In the genomic region with DNA sequence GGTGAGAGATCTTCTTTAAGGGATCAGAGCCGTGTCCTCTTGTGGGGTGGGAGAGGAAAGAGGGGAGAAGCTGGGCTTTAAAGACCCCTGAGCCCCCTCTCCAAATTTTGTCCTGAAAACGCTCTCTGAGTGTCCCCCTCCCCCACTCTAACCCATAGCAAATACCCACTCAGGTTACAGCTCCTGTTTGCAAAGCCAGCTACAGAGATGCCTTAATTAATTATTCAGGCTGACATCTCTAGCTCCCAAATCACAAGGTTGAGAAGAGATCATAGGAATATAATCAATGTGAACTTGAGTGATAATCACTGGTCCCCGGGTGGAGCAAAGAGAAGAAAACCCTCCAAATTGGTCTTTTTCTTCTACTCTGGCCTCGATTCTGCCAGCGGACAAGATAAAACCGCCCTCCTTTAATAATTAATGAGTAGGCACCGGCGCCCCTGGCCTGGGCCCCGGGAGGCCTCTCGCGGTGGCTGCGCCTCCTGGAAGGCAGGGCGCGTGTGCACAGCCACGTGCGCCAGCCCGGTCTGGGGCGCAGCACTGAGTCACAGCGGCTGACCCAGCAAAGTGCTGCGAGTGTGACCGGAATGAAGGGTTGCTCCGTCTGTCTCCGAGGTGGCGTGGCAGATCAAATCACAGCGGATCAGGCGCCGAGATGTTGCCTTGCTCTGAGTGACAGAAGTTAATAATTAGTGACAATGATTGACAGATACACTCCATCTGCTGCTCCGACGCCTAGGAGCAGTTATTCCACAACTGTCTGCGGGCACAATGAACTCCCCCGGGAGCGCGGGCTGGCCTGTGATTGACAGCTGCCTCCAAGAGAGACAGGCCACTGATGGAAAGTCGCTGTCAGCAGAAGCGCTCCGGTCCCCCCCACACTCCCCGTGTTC, we compare ENCODE assay signal across 8 mouse cellular contexts.
DNase-seq lines count a peak whose midpoint lies in the region; ATAC-seq lines count a peak whose summit lies in the region.

No protein-coding gene starts in this region.

- peak overlapping the region; percentile 33 for H3K4me3 ChIP-seq in forebrain, embryonic 13.5 days
- peak overlapping the region; percentile 35 for H3K4me3 ChIP-seq in intestine, embryonic 16.5 days (ENCODE audit: low read length)
- peak overlapping the region; percentile 38 for H3K4me3 ChIP-seq in limb, embryonic 12.5 days (replicated peaks)
- peak overlapping the region; percentile 30 for H3K4me3 ChIP-seq in neural tube, embryonic 15.5 days (replicated peaks)

- H3K4me1 ChIP-seq in forebrain, embryonic 13.5 days = peaks cover 14% of the 10 kb centered on the region
- peaks cover 9% of the 10 kb centered on the region; the same call in 1 of the 2 replicates for H3K4me1 ChIP-seq in intestine, embryonic 16.5 days (ENCODE audit: control insufficient read depth, insufficient read depth, low read length)
- peaks cover 17% of the 10 kb centered on the region for H3K4me1 ChIP-seq in limb, embryonic 12.5 days (replicated peaks)
- H3K4me1 ChIP-seq in neural tube, embryonic 15.5 days = peaks cover 15% of the 10 kb centered on the region

- peaks cover 29% of the 10 kb centered on the region for H3K27me3 ChIP-seq in forebrain, embryonic 13.5 days
- peaks cover 3% of the 10 kb centered on the region; the same call in 1 of the 2 replicates for H3K27me3 ChIP-seq in intestine, embryonic 16.5 days (replicated peaks; ENCODE audit: control insufficient read depth, insufficient read depth, low read length)
- H3K27me3 ChIP-seq in limb, embryonic 12.5 days = peaks cover 48% of the 10 kb centered on the region
- peaks cover 23% of the 10 kb centered on the region for H3K27me3 ChIP-seq in neural tube, embryonic 15.5 days (replicated peaks)

- peak overlapping the region; percentile 25; the same call in 1 of the 2 replicates for H3K27ac ChIP-seq in forebrain, embryonic 13.5 days
- H3K27ac ChIP-seq in intestine, embryonic 16.5 days (ENCODE audit: low read length) = no peak overlapping the region
- H3K27ac ChIP-seq in limb, embryonic 12.5 days = no peak overlapping the region
- no peak overlapping the region for H3K27ac ChIP-seq in neural tube, embryonic 15.5 days (replicated peaks)

- no peaks in the 10 kb centered on the region for H3K9me3 ChIP-seq in forebrain, embryonic 13.5 days (replicated peaks)
- H3K9me3 ChIP-seq in intestine, embryonic 16.5 days (ENCODE audit: control insufficient read depth, low read length) = no peaks in the 10 kb centered on the region
- H3K9me3 ChIP-seq in limb, embryonic 12.5 days = no peaks in the 10 kb centered on the region
- no peaks in the 10 kb centered on the region for H3K9me3 ChIP-seq in neural tube, embryonic 15.5 days (replicated peaks)

- peak overlapping the region; percentile 53 for H3K9ac ChIP-seq in forebrain, embryonic 13.5 days
- 0 out of 2 replicates have a peak overlapping the region, but pooled peaks have one; percentile 31 for H3K9ac ChIP-seq in intestine, embryonic 16.5 days (ENCODE audit: low read depth, low read length)
- H3K9ac ChIP-seq in limb, embryonic 12.5 days (replicated peaks) = peak overlapping the region; percentile 52
- peak overlapping the region; percentile 14 for H3K9ac ChIP-seq in neural tube, embryonic 15.5 days (replicated peaks)

- ATAC-seq in forebrain, embryonic 13.5 days = peak; percentile 85
- ATAC-seq in intestine, embryonic 16.5 days = peak; percentile 98
- ATAC-seq in limb, embryonic 12.5 days (ENCODE audit: insufficient number of reproducible peaks, insufficient read depth, low FRiP score, low TSS enrichment, low read depth) = no peak
- peak; percentile 57; the same call in 1 of the 2 replicates for ATAC-seq in neural tube, embryonic 15.5 days (ENCODE audit: low FRiP score)

- peak; percentile 1 for DNase-seq in cerebellum, adult 8-10 months
- no peak for DNase-seq in cerebellum, adult 11-12 months
- peak; percentile 70 for DNase-seq in ZHBTc4 (ENCODE audit: low read depth, low spot score)
- DNase-seq in c-Kit-positive CD71-positive TER-119-positive erythroid progenitor cells, embryonic 14.5 days (ENCODE audit: low spot score) = no peak

- H3K36me3 ChIP-seq in forebrain, embryonic 13.5 days (ENCODE audit: poor library complexity, severe bottlenecking) = no peaks in the 10 kb centered on the region
- no peaks in the 10 kb centered on the region for H3K36me3 ChIP-seq in intestine, embryonic 16.5 days (ENCODE audit: control insufficient read depth, insufficient read depth, low read length)
- H3K36me3 ChIP-seq in limb, embryonic 12.5 days = no peaks in the 10 kb centered on the region
- H3K36me3 ChIP-seq in neural tube, embryonic 15.5 days = no peaks in the 10 kb centered on the region

- 2% methylated on average over 37 of the region's 37 CpGs for WGBS in forebrain, embryonic 13.5 days
- WGBS in intestine, embryonic 16.5 days = 2% methylated on average over 37 of the region's 37 CpGs
- WGBS in limb, embryonic 12.5 days = 3% methylated on average over 37 of the region's 37 CpGs
- 2% methylated on average over 37 of the region's 37 CpGs for WGBS in neural tube, embryonic 15.5 days

- peak overlapping the region; percentile 70 for H3K4me2 ChIP-seq in forebrain, embryonic 13.5 days
- peak overlapping the region; percentile 69 for H3K4me2 ChIP-seq in intestine, embryonic 16.5 days (ENCODE audit: low read depth, low read length)
- H3K4me2 ChIP-seq in limb, embryonic 12.5 days = peak overlapping the region; percentile 74
- peak overlapping the region; percentile 71 for H3K4me2 ChIP-seq in neural tube, embryonic 15.5 days

Comparison
In these comparisons a context has a peak if more than half of its experiments do, and no peak if none do; other contexts are left out.
1. DNase-seq: peak in cerebellum, adult 8-10 months (single experiment) and ZHBTc4 (single experiment); none in cerebellum, adult 11-12 months (single experiment) and c-Kit-positive CD71-positive TER-119-positive erythroid progenitor cells, embryonic 14.5 days (single experiment).
2. Peak in every context shown above with its lines, with median percentiles within 50 percentile points of each other: H3K4me2 ChIP-seq, H3K4me3 ChIP-seq and H3K9ac ChIP-seq.